Mouse (Mus musculus) MEL (cell line): Measurements from ENCODE around the gene Blm. TPM values are rescaled to one million over a fixed set of nuclear protein-coding genes. Genes with fewer than 3 reads are reported as not detected.
A peak's percentile ranks its signal among the peaks of the same experiment; 100 is the strongest.

Source experiments
- DNase-seq: peaks from one replicate; pipeline ENCODE4 v3.0.0; 2011; ENCODE audit warnings: low read depth, low spot score
- H3K27ac ChIP-seq: 2 replicates; pipeline ENCODE4 v1.5.1; 2012; ENCODE audit warnings: low read depth, mild to moderate bottlenecking, control low read depth, low read length, moderate library complexity; ENCODE audit not compliant: control insufficient read depth
- H3K27me3 ChIP-seq, 2 experiments: fragments of 150-350 bp in 1 of 2; sonication (generic) in 1 of 2; 2 replicates each; pipeline ENCODE4 v1.6.1; 2012; ENCODE audit warnings: low read length in 2 of 2, mild to moderate bottlenecking in 2 of 2, improper control_type of control experiment in 1 of 2, moderate library complexity in 1 of 2; ENCODE audit not compliant: insufficient read depth in 2 of 2, control insufficient read depth in 1 of 2
- H3K36me3 ChIP-seq, 2 experiments: 2 replicates each; pipeline ENCODE4 v1.6.1; 2012 to 2014; ENCODE audit warnings: low read length in 2 of 2, improper control_type of control experiment in 1 of 2, inconsistent platforms in 1 of 2, mild to moderate bottlenecking in 1 of 2; ENCODE audit not compliant: insufficient read depth in 2 of 2, control insufficient read depth in 1 of 2
- H3K4me1 ChIP-seq, 2 experiments: fragments of 150-350 bp in 1 of 2; sonication (generic) in 1 of 2; 2 replicates each; pipeline ENCODE4 v1.6.1; 2012; ENCODE audit warnings: low read length in 2 of 2, improper control_type of control experiment in 1 of 2, mild to moderate bottlenecking in 1 of 2; ENCODE audit not compliant: insufficient read depth in 2 of 2, control insufficient read depth in 1 of 2
- H3K4me3 ChIP-seq, 2 experiments: fragments of 150-350 bp in 1 of 2; sonication (generic) in 1 of 2; 2 replicates each; pipeline ENCODE4 v1.5.1; 2012; ENCODE audit warnings: low read depth in 2 of 2, low read length in 2 of 2, mild to moderate bottlenecking in 2 of 2, moderate library complexity in 2 of 2, control low read depth in 1 of 2, improper control_type of control experiment in 1 of 2; ENCODE audit not compliant: control insufficient read depth in 1 of 2, insufficient read depth in 1 of 2
- H3K79me2 ChIP-seq: 2 replicates; pipeline ENCODE4 v1.6.1; 2012; ENCODE audit warnings: mild to moderate bottlenecking, low read length, moderate library complexity; ENCODE audit not compliant: control insufficient read depth, poor library complexity, insufficient read depth
- H3K9ac ChIP-seq: 2 replicates; pipeline ENCODE4 v1.6.1; 2012; ENCODE audit warnings: low read depth, mild to moderate bottlenecking, control low read depth, low read length, moderate library complexity; ENCODE audit not compliant: control insufficient read depth, poor library complexity, severe bottlenecking
- H3K9me3 ChIP-seq: fragments of 150-350 bp; sonication (generic); replicated peaks from 2 replicates; pipeline ENCODE4 v1.6.1; 2012; ENCODE audit warnings: mild to moderate bottlenecking, low read length, improper control_type of control experiment, moderate library complexity; ENCODE audit not compliant: insufficient read depth
- CTCF ChIP-seq, 3 experiments: IDR thresholded peaks in 2 of 3; conservative IDR thresholded peaks in 1 of 3; 2 replicates each; pipeline ENCODE4 v1.5.1; 2011 to 2012; ENCODE audit warnings: low read length in 3 of 3, low read depth in 2 of 3, mild to moderate bottlenecking in 2 of 3, improper control_type of control experiment in 1 of 3, inconsistent platforms in 1 of 3, mixed read lengths in 1 of 3, moderate library complexity in 1 of 3; ENCODE audit not compliant: control insufficient read depth in 1 of 3, insufficient read depth in 1 of 3, poor library complexity in 1 of 3, severe bottlenecking in 1 of 3
- E2F4 ChIP-seq: IDR thresholded peaks from 2 replicates; pipeline ENCODE4 v1.6.1; 2011; ENCODE audit warnings: low read depth, low read length, improper control_type of control experiment, borderline replicate concordance
- EP300 ChIP-seq, 2 experiments: IDR thresholded peaks; 2 replicates each; pipeline ENCODE4 v1.6.1; 2011; ENCODE audit warnings: improper control_type of control experiment in 2 of 2, low read length in 2 of 2, low read depth in 1 of 2, mild to moderate bottlenecking in 1 of 2
- GATA1 ChIP-seq: IDR thresholded peaks from 2 replicates; pipeline ENCODE4 v1.6.1; 2011; ENCODE audit warnings: low read depth, low read length, improper control_type of control experiment
- JUND ChIP-seq: IDR thresholded peaks from 2 replicates; pipeline ENCODE4 v1.6.1; 2011; ENCODE audit warnings: low read depth, mild to moderate bottlenecking, improper control_type of control experiment, low read length
- MAX ChIP-seq: IDR thresholded peaks from 2 replicates; pipeline ENCODE4 v1.6.1; 2011; ENCODE audit warnings: low read length, improper control_type of control experiment
- MAZ ChIP-seq: IDR thresholded peaks from 2 replicates; pipeline ENCODE4 v1.6.1; 2012; ENCODE audit warnings: low read depth, mild to moderate bottlenecking, inconsistent platforms, low read length, improper control_type of control experiment
- MEF2A ChIP-seq: IDR thresholded peaks from 2 replicates; pipeline ENCODE4 v1.6.1; 2014; ENCODE audit warnings: low read depth, mild to moderate bottlenecking, inconsistent platforms, low read length, improper control_type of control experiment; ENCODE audit not compliant: poor library complexity, insufficient replicate concordance, severe bottlenecking; ENCODE audit errors: extremely low read depth
- MYB ChIP-seq: IDR thresholded peaks from 2 replicates; pipeline ENCODE4 v1.6.1; 2011; ENCODE audit warnings: mild to moderate bottlenecking, low read depth, low read length, improper control_type of control experiment
- MYC ChIP-seq: IDR thresholded peaks from 2 replicates; pipeline ENCODE4 v1.6.1; 2011; ENCODE audit warnings: low read depth, mild to moderate bottlenecking, low read length, improper control_type of control experiment, moderate library complexity
- POLR2A ChIP-seq, 2 experiments: IDR thresholded peaks; 2 replicates each; pipeline ENCODE4 v1.6.1; 2011 to 2012; ENCODE audit warnings: low read length in 2 of 2, mild to moderate bottlenecking in 2 of 2, control low read depth in 1 of 2, improper control_type of control experiment in 1 of 2, low read depth in 1 of 2, moderate library complexity in 1 of 2; ENCODE audit not compliant: control insufficient read depth in 1 of 2, insufficient read depth in 1 of 2, poor library complexity in 1 of 2
- POLR2AphosphoS5 ChIP-seq: IDR thresholded peaks from 2 replicates; pipeline ENCODE4 v1.6.1; 2012; ENCODE audit warnings: low read depth, borderline replicate concordance, mild to moderate bottlenecking, inconsistent platforms, low read length, moderate library complexity, mixed read lengths
- RAD21 ChIP-seq: IDR thresholded peaks from 2 replicates; pipeline ENCODE4 v1.6.1; 2011; ENCODE audit warnings: mild to moderate bottlenecking, low read depth, low read length, improper control_type of control experiment
- TAL1 ChIP-seq: IDR thresholded peaks from 2 replicates; pipeline ENCODE4 v1.6.1; 2012; ENCODE audit warnings: mild to moderate bottlenecking, inconsistent platforms, low read length, moderate library complexity, mixed read lengths
- TCF12 ChIP-seq: IDR thresholded peaks from 2 replicates; pipeline ENCODE4 v1.6.1; 2014; ENCODE audit warnings: low read depth, mild to moderate bottlenecking, inconsistent platforms, low read length, improper control_type of control experiment, moderate library complexity
- UBTF ChIP-seq: IDR thresholded peaks from 2 replicates; pipeline ENCODE4 v1.6.1; 2012; ENCODE audit warnings: low read depth, mild to moderate bottlenecking, inconsistent platforms, low read length, improper control_type of control experiment, moderate library complexity, borderline replicate concordance; ENCODE audit not compliant: insufficient read depth
- USF1 ChIP-seq: IDR thresholded peaks from 2 replicates; pipeline ENCODE4 v1.6.1; 2014; ENCODE audit warnings: low read depth, mild to moderate bottlenecking, inconsistent platforms, low read length, improper control_type of control experiment, moderate library complexity
- ZC3H11A ChIP-seq: IDR thresholded peaks from 2 replicates; pipeline ENCODE4 v1.6.1; 2012; ENCODE audit warnings: low read depth, mild to moderate bottlenecking, inconsistent platforms, low read length, improper control_type of control experiment
- ZKSCAN1 ChIP-seq: IDR thresholded peaks from 2 replicates; pipeline ENCODE4 v1.6.1; 2012; ENCODE audit warnings: low read depth, mild to moderate bottlenecking, inconsistent platforms, low read length, improper control_type of control experiment, moderate library complexity
- ZNF384 ChIP-seq: IDR thresholded peaks from 2 replicates; pipeline ENCODE4 v1.6.1; 2012; ENCODE audit warnings: low read depth, mild to moderate bottlenecking, inconsistent platforms, low read length, improper control_type of control experiment
- polyA plus RNA-seq, 2 experiments: library from polyadenylated mRNA; stranded (reverse) in 1 of 2; unstranded in 1 of 2; fragments of >175 nt in 1 of 2; fragments of >200 nt in 1 of 2; gene quantifications; 2 replicates each; pipeline versions ENCODE4 v1.2.1 to v1.2.4; 2012; ENCODE audit warnings: low replicate concordance in 2 of 2, low read depth in 1 of 2; ENCODE audit not compliant: insufficient read length in 2 of 2, insufficient read depth in 1 of 2, missing spikeins in 1 of 2
- total RNA-seq: library from RNA; depleted of rRNA; stranded (reverse); fragments of 300-350 nt; gene quantifications from 2 replicates; pipeline ENCODE4 v1.2.3, GENCODE M21; 2012

Gene Blm
- total and polyA plus RNA-seq, 3 experiments: 28.5 to 83.8 (median 52.0) TPM

GRCm38 (mm10) chr7:80407712-80408111 lies 127.2 kb downstream of the Blm start:
- Histone ChIP-seq H3K4me1 (peaks cover 3 to 25% of the 10 kb centered on the region in 2 experiments), H3K36me3 (peaks cover 0 to 19% of the 10 kb centered on the region in 2 experiments; a peak in 2 of 4 replicates), H3K79me2 (peaks cover 4% of the 10 kb centered on the region; the same call in 1 of the 2 replicates), H3K9me3 (no peaks in the 10 kb centered on the region), H3K27ac (no peak overlapping the region), H3K9ac (no peak overlapping the region), H3K4me3 (no peak overlapping the region), H3K27me3 (no peaks in the 10 kb centered on the region)
- TF ChIP-seq ZKSCAN1 (no peak), UBTF (no peak), EP300 (IDR thresholded peaks at IDR 0.05; ENCODE audit: low read depth in 1 of 2, low read length in 2 of 2) (no peak), JUND (no peak), RAD21 (no peak), MAX (no peak), MYC (no peak), ZC3H11A (no peak), MEF2A (no peak), CTCF (IDR thresholded peaks at IDR 0.05 in 2 of 3, conservative IDR thresholded peaks at IDR 0.05 in 1 of 3; ENCODE audit: control insufficient read depth in 1 of 3, insufficient read depth in 1 of 3, low read depth in 2 of 3, low read length in 3 of 3, poor library complexity in 1 of 3, severe bottlenecking in 1 of 3) (no peak), USF1 (no peak), POLR2A (IDR thresholded peaks at IDR 0.05; ENCODE audit: control insufficient read depth in 1 of 2, insufficient read depth in 1 of 2, low read depth in 1 of 2, low read length in 2 of 2, poor library complexity in 1 of 2) (no peak), MAZ (no peak), TCF12 (no peak), POLR2AphosphoS5 (no peak), GATA1 (no peak), ZNF384 (no peak), TAL1 (no peak), MYB (no peak), E2F4 (no peak)
- no peak for DNase-seq

- 0 out of 2 replicates have a peak, but pooled peaks have one; percentile 30 for TF ChIP-seq GATA1
- TF ChIP-seq ZKSCAN1: no peak
- Histone ChIP-seq H3K79me2 (peaks cover 17% of the 10 kb centered on the region), H3K27me3 (no peaks in the 10 kb centered on the region), H3K36me3 (peaks cover 0 to 23% of the 10 kb centered on the region in 2 experiments; a peak in 2 of 4 replicates), H3K4me1 (peaks cover 6 to 28% of the 10 kb centered on the region in 2 experiments), H3K9ac (no peak overlapping the region), H3K9me3 (no peaks in the 10 kb centered on the region), H3K27ac (no peak overlapping the region), H3K4me3 (no peak overlapping the region)
- no peak for DNase-seq
Observed at GRCm38 (mm10) chr7:80406186-80406585, 128.7 kb downstream of the Blm start.
